11 mouse cellular contexts compared by ENCODE assay signal in genomic region chr4:143324176-143324924, GRCm38 (mm10). TPM values are rescaled to one million over a fixed set of nuclear protein-coding genes. Genes with fewer than 3 reads are reported as not detected.
A peak's percentile ranks its signal among the peaks of the same experiment; 100 is the strongest.
DNase-seq lines count a peak whose midpoint lies in the region; ATAC-seq and TF ChIP-seq lines count a peak whose summit lies in the region.
"Had no signal": no experiment of that assay in that cellular context is flagged by ENCODE, and none has a peak within 500 bp of the region (broad histone marks: within the 10 kb centered on the region; RNA-seq: fewer than 3 reads in every experiment).

No protein-coding gene starts in this region.

- H3K9me3 ChIP-seq in heart, postnatal 0 days (replicated peaks; ENCODE audit: control insufficient read depth, low read length) = no peaks in the 10 kb centered on the region
- H3K9me3 ChIP-seq in embryonic facial prominence, embryonic 10.5 days = no peaks in the 10 kb centered on the region
- H3K9me3 ChIP-seq in hindbrain, embryonic 14.5 days (ENCODE audit: control insufficient read depth, low read length) = no peaks in the 10 kb centered on the region
- no peaks in the 10 kb centered on the region for H3K9me3 ChIP-seq in midbrain, embryonic 15.5 days

- no peaks in the 10 kb centered on the region for H3K27me3 ChIP-seq in heart, postnatal 0 days (ENCODE audit: control insufficient read depth, insufficient read depth, low read length)
- H3K27me3 ChIP-seq in embryonic facial prominence, embryonic 10.5 days (replicated peaks; ENCODE audit: low read depth, poor library complexity, severe bottlenecking) = no peaks in the 10 kb centered on the region
- no peaks in the 10 kb centered on the region for H3K27me3 ChIP-seq in hindbrain, embryonic 14.5 days (ENCODE audit: control insufficient read depth, insufficient read depth, low read length)
- no peaks in the 10 kb centered on the region for H3K27me3 ChIP-seq in midbrain, embryonic 15.5 days (replicated peaks)

- intact Hi-C loops in left cerebral cortex, postnatal 36 days (cut with DNase I) = no loop called here

- no peaks in the 10 kb centered on the region for H3K36me3 ChIP-seq in heart, postnatal 0 days (replicated peaks; ENCODE audit: control insufficient read depth, insufficient read depth, low read length)
- peaks cover 7% of the 10 kb centered on the region; the same call in 1 of the 2 replicates for H3K36me3 ChIP-seq in embryonic facial prominence, embryonic 10.5 days (replicated peaks)
- H3K36me3 ChIP-seq in hindbrain, embryonic 14.5 days (replicated peaks; ENCODE audit: control insufficient read depth, insufficient read depth) = no peaks in the 10 kb centered on the region
- H3K36me3 ChIP-seq in midbrain, embryonic 15.5 days (replicated peaks) = no peaks in the 10 kb centered on the region

- no peak overlapping the region for H3K9ac ChIP-seq in heart, postnatal 0 days (replicated peaks; ENCODE audit: low read depth, low read length)
- H3K9ac ChIP-seq in hindbrain, embryonic 14.5 days = peak overlapping the region; percentile 22; the same call in 1 of the 2 replicates
- H3K9ac ChIP-seq in midbrain, embryonic 15.5 days = peak overlapping the region; percentile 31; the same call in 1 of the 2 replicates

- no peak for TF ChIP-seq EP300 in heart, postnatal 0 days (IDR thresholded peaks at IDR 0.05; ENCODE audit: low read depth)

- H3K27ac ChIP-seq in heart, postnatal 0 days (ENCODE audit: low read depth) = no peak overlapping the region
- H3K27ac ChIP-seq in embryonic facial prominence, embryonic 10.5 days (replicated peaks) = peak overlapping the region; percentile 71
- no peak overlapping the region for H3K27ac ChIP-seq in hindbrain, embryonic 14.5 days
- H3K27ac ChIP-seq in midbrain, embryonic 15.5 days = no peak overlapping the region

- no peak for TF ChIP-seq CTCF in heart, postnatal 0 days (IDR thresholded peaks at IDR 0.05; ENCODE audit: low read depth)

- H3K4me2 ChIP-seq in heart, postnatal 0 days (ENCODE audit: low read depth, low read length) = no peak overlapping the region; the same call in 1 of the 2 replicates
- H3K4me2 ChIP-seq in hindbrain, embryonic 14.5 days (replicated peaks) = peak overlapping the region; percentile 55
- H3K4me2 ChIP-seq in midbrain, embryonic 15.5 days = peak overlapping the region; percentile 45

- no peak for DNase-seq in heart, postnatal 0 days (ENCODE audit: low spot score)
- no peak for DNase-seq in heart, adult 8-10 months (ENCODE audit: low spot score)
- DNase-seq in embryonic facial prominence, embryonic 10.5 days (ENCODE audit: low spot score) = peak; percentile 50
- no peak for DNase-seq in hindbrain, embryonic 14.5 days (ENCODE audit: low spot score)
- no peak for DNase-seq in left cerebral cortex, postnatal 36 days (ENCODE audit: low spot score in 2 of 2)
- DNase-seq in lung, adult 18-20 months = no peak
- DNase-seq in thymus, postnatal 4 days = no peak
- DNase-seq: cerebellum, adult 11-12 months; liver had no signal

- ATAC-seq in heart, postnatal 0 days (ENCODE audit: insufficient read depth, low read depth) = no peak
- peak; percentile 53 for ATAC-seq in hindbrain, embryonic 14.5 days (ENCODE audit: low FRiP score)
- ATAC-seq in midbrain, embryonic 15.5 days (replicated peaks) = peak; percentile 42; the same call in 1 of the 2 replicates

- H3K4me3 ChIP-seq in heart, postnatal 0 days (ENCODE audit: low read depth, low read length) = 0 out of 2 replicates have a peak overlapping the region, but pooled peaks have one; percentile 40
- H3K4me3 ChIP-seq in embryonic facial prominence, embryonic 10.5 days = 0 out of 2 replicates have a peak overlapping the region, but pooled peaks have one; percentile 11
- no peak overlapping the region for H3K4me3 ChIP-seq in hindbrain, embryonic 14.5 days (replicated peaks; ENCODE audit: low read length)
- no peak overlapping the region for H3K4me3 ChIP-seq in midbrain, embryonic 15.5 days
- H3K4me3 ChIP-seq: megakaryocyte, embryonic 14.5 days had no signal

- H3K4me1 ChIP-seq in heart, postnatal 0 days (ENCODE audit: control insufficient read depth, insufficient read depth) = no peaks in the 10 kb centered on the region
- peaks cover 22% of the 10 kb centered on the region for H3K4me1 ChIP-seq in embryonic facial prominence, embryonic 10.5 days
- H3K4me1 ChIP-seq in hindbrain, embryonic 14.5 days (replicated peaks; ENCODE audit: control insufficient read depth, insufficient read depth, low read length) = peaks cover 10% of the 10 kb centered on the region
- H3K4me1 ChIP-seq in midbrain, embryonic 15.5 days = peaks cover 10% of the 10 kb centered on the region

- 32% methylated on average over 8 of the region's 11 CpGs for WGBS in heart, postnatal 0 days
- WGBS in embryonic facial prominence, embryonic 10.5 days = 13% methylated on average over 9 of the region's 11 CpGs
- WGBS in hindbrain, embryonic 14.5 days = 14% methylated on average over 8 of the region's 11 CpGs
- WGBS in midbrain, embryonic 15.5 days = 16% methylated on average over 8 of the region's 11 CpGs

RNA-seq across cellular contexts. Expression of gene Pdpn, which starts 25.0 kb away (rescaled TPM):
- total RNA-seq in heart, postnatal 0 days (2014; rRNA removed; ENCODE audit: low replicate concordance) = 6.8 and 12.4 TPM in 2 replicates
- 13.6 and 14.9 TPM in 2 replicates for polyA plus RNA-seq in heart, postnatal 0 days (2015; fragmentation: Nextera tagmentation; extraction: Ambion mirVana)
- total RNA-seq in heart, adult 8-10 months (2022) = 1 to 10 TPM; 5.0 to 7.2 (median 5.6) TPM
- 38.0 and 43.0 TPM in 2 replicates for polyA plus RNA-seq in embryonic facial prominence, embryonic 10.5 days (2016; fragmentation: Nextera tagmentation; extraction: Ambion mirVana)
- polyA plus RNA-seq in hindbrain, embryonic 14.5 days (2014; fragmentation: Nextera tagmentation; extraction: Ambion mirVana) = 56.6 and 59.6 TPM in 2 replicates
- polyA plus RNA-seq in midbrain, embryonic 15.5 days (2015; fragmentation: Nextera tagmentation; extraction: Ambion mirVana) = 40.8 and 46.3 TPM in 2 replicates
- total RNA-seq in left cerebral cortex, postnatal 36 days (2021) = 10 to 100 TPM; 13.3 to 15.1 TPM

RNA-seq across cellular contexts. Expression of gene Lrrc38, which starts 25.2 kb away (rescaled TPM):
- total RNA-seq in heart, postnatal 0 days (2014; rRNA removed; ENCODE audit: low replicate concordance) = not detected in 2 replicates
- 0.23 and 0.32 TPM in 2 replicates for polyA plus RNA-seq in heart, postnatal 0 days (2015; fragmentation: Nextera tagmentation; extraction: Ambion mirVana)
- total RNA-seq in heart, adult 8-10 months (2022) = under 1 TPM in 1 of 4 experiments, not detected in 3; 0.14 TPM
- polyA plus RNA-seq in embryonic facial prominence, embryonic 10.5 days (2016; fragmentation: Nextera tagmentation; extraction: Ambion mirVana) = 0.10 TPM in 1 of 2 replicates, not detected in the other
- polyA plus RNA-seq in hindbrain, embryonic 14.5 days (2014; fragmentation: Nextera tagmentation; extraction: Ambion mirVana) = 0.40 and 0.51 TPM in 2 replicates
- polyA plus RNA-seq in midbrain, embryonic 15.5 days (2015; fragmentation: Nextera tagmentation; extraction: Ambion mirVana) = 0.27 and 0.31 TPM in 2 replicates
- 1 to 10 TPM; 1.7 to 3.0 TPM for total RNA-seq in left cerebral cortex, postnatal 36 days (2021)

Comparison
In these comparisons a context has a peak if more than half of its experiments do, and no peak if none do; other contexts are left out.
1. H3K4me3 ChIP-seq: peak in heart, postnatal 0 days (single experiment) and embryonic facial prominence, embryonic 10.5 days (single experiment); none in hindbrain, embryonic 14.5 days (single experiment) and midbrain, embryonic 15.5 days (single experiment).